Mouse (Mus musculus): ENCODE results near the gene Rad54l2. TPM values are rescaled to one million over a fixed set of nuclear protein-coding genes. Genes with fewer than 3 reads are reported as not detected.

Rad54l2 gene
- polyA plus RNA-seq, 1 experiment from 2014 or later: 6.4 TPM

GRCm38 (mm10) chr9:106738199-106738985, 50.6 kb downstream of the Rad54l2 start:
- no peaks in the 10 kb centered on the region for H3K9me3 ChIP-seq
- H3K4me3 ChIP-seq: no peak overlapping the region
- DNase-seq (ENCODE audit: low spot score): no peak
- WGBS: 99% methylated on average over 2 of the region's 2 CpGs
- no peak overlapping the region for H3K27ac ChIP-seq
- no peaks in the 10 kb centered on the region for H3K27me3 ChIP-seq (ENCODE audit: insufficient read depth, poor library complexity, severe bottlenecking)
- peaks cover 9% of the 10 kb centered on the region; the same call in 1 of the 2 replicates for H3K36me3 ChIP-seq
- no peaks in the 10 kb centered on the region for H3K4me1 ChIP-seq

GRCm38 (mm10) chr9:106733690-106734089, 55.3 kb downstream of the Rad54l2 start:
- Histone ChIP-seq H3K9me3 (no peaks in the 10 kb centered on the region), H3K4me1 (no peaks in the 10 kb centered on the region), H3K36me3 (peaks cover 7% of the 10 kb centered on the region; the same call in 1 of the 2 replicates), H3K27ac (no peak overlapping the region), H3K27me3 (ENCODE audit: insufficient read depth, poor library complexity, severe bottlenecking) (no peaks in the 10 kb centered on the region), H3K4me3 (no peak overlapping the region)
- DNase-seq (ENCODE audit: low spot score): no peak
- 80% methylated on average over 2 of the region's 2 CpGs for WGBS

- Histone ChIP-seq H3K27ac (no peak overlapping the region), H3K9me3 (no peaks in the 10 kb centered on the region), H3K27me3 (ENCODE audit: insufficient read depth, poor library complexity, severe bottlenecking) (no peaks in the 10 kb centered on the region), H3K4me1 (peaks cover 6% of the 10 kb centered on the region), H3K4me3 (no peak overlapping the region), H3K36me3 (no peaks in the 10 kb centered on the region)
- 83% methylated on average over 2 of the region's 2 CpGs for whole genome bisulfite sequencing
- DNase-seq (ENCODE audit: low spot score): no peak
These were observed 59.6 kb downstream of the Rad54l2 start for GRCm38 (mm10) chr9:106729416-106729815.

- no peaks in the 10 kb centered on the region for H3K27me3 ChIP-seq (ENCODE audit: insufficient read depth, poor library complexity, severe bottlenecking)
- WGBS: 73% methylated on average over 1 of the region's 1 CpGs
- DNase-seq (ENCODE audit: low spot score): no peak
These were observed 62.1 kb downstream of the Rad54l2 start for GRCm38 (mm10) chr9:106726891-106727290.

GRCm38 (mm10) chr9:106725435-106725834, 63.6 kb downstream of the Rad54l2 start:
- no peak for DNase-seq (ENCODE audit: low spot score)
- H3K4me1 ChIP-seq: peaks cover 6% of the 10 kb centered on the region
- H3K27me3 ChIP-seq (ENCODE audit: insufficient read depth, poor library complexity, severe bottlenecking): no peaks in the 10 kb centered on the region
- H3K36me3 ChIP-seq: peaks cover 10% of the 10 kb centered on the region
- no peaks in the 10 kb centered on the region for H3K9me3 ChIP-seq
- no peak overlapping the region for H3K27ac ChIP-seq
- H3K4me3 ChIP-seq: no peak overlapping the region
- 95% methylated on average over 2 of the region's 2 CpGs for WGBS

More at GRCm38 (mm10) chr9:106726891-106727290, 62.1 kb downstream of the Rad54l2 start:
- no peak overlapping the region for H3K27ac ChIP-seq
- H3K4me1 ChIP-seq: peaks cover 6% of the 10 kb centered on the region
- H3K4me3 ChIP-seq: no peak overlapping the region
- H3K36me3 ChIP-seq: peaks cover 9% of the 10 kb centered on the region
- no peaks in the 10 kb centered on the region for H3K9me3 ChIP-seq

GRCm38 (mm10) chr9:106724864-106725263, 64.1 kb downstream of the Rad54l2 start:
- peaks cover 15% of the 10 kb centered on the region for H3K36me3 ChIP-seq
- no peak overlapping the region for H3K4me3 ChIP-seq
- H3K9me3 ChIP-seq: no peaks in the 10 kb centered on the region
- H3K4me1 ChIP-seq: peaks cover 6% of the 10 kb centered on the region
- 91% methylated on average over 1 of the region's 1 CpGs for WGBS
- no peaks in the 10 kb centered on the region for H3K27me3 ChIP-seq (ENCODE audit: insufficient read depth, poor library complexity, severe bottlenecking)
- DNase-seq (ENCODE audit: low spot score): no peak
- no peak overlapping the region for H3K27ac ChIP-seq

GRCm38 (mm10) chr9:106716729-106717128, 72.3 kb downstream of the Rad54l2 start:
- H3K36me3 ChIP-seq: peaks cover 76% of the 10 kb centered on the region
- H3K4me1 ChIP-seq: no peaks in the 10 kb centered on the region
- H3K27me3 ChIP-seq (ENCODE audit: insufficient read depth, poor library complexity, severe bottlenecking): no peaks in the 10 kb centered on the region
- no peak for DNase-seq (ENCODE audit: low spot score)
- H3K4me3 ChIP-seq: no peak overlapping the region
- H3K27ac ChIP-seq: no peak overlapping the region
- WGBS: 91% methylated on average over 4 of the region's 4 CpGs
- H3K9me3 ChIP-seq: no peaks in the 10 kb centered on the region

- no peaks in the 10 kb centered on the region for H3K9me3 ChIP-seq
- H3K4me1 ChIP-seq: no peaks in the 10 kb centered on the region
- DNase-seq (ENCODE audit: low spot score): no peak
- WGBS: 97% methylated on average over 2 of the region's 2 CpGs
- H3K27me3 ChIP-seq (ENCODE audit: insufficient read depth, poor library complexity, severe bottlenecking): no peaks in the 10 kb centered on the region
- H3K4me3 ChIP-seq: no peak overlapping the region
- H3K36me3 ChIP-seq: peaks cover 81% of the 10 kb centered on the region
- H3K27ac ChIP-seq: no peak overlapping the region
These were observed 72.8 kb downstream of the Rad54l2 start for GRCm38 (mm10) chr9:106716232-106716631.

- 93% methylated on average over 2 of the region's 2 CpGs for WGBS
- H3K36me3 ChIP-seq: peaks cover 90% of the 10 kb centered on the region
These were observed 76.5 kb downstream of the Rad54l2 start for GRCm38 (mm10) chr9:106712470-106712869.

GRCm38 (mm10) chr9:106692973-106693481, 96.0 kb downstream of the Rad54l2 start:
- no peaks in the 10 kb centered on the region for H3K4me1 ChIP-seq
- DNase-seq (ENCODE audit: low spot score): no peak
- no peaks in the 10 kb centered on the region for H3K27me3 ChIP-seq (ENCODE audit: insufficient read depth, poor library complexity, severe bottlenecking)
- H3K9me3 ChIP-seq: no peaks in the 10 kb centered on the region
- H3K27ac ChIP-seq: no peak overlapping the region
- H3K4me3 ChIP-seq: no peak overlapping the region
- H3K36me3 ChIP-seq: peaks cover 56% of the 10 kb centered on the region
- 92% methylated on average over 11 of the region's 11 CpGs for WGBS

More at GRCm38 (mm10) chr9:106712470-106712869, 76.5 kb downstream of the Rad54l2 start:
- no peak overlapping the region for H3K4me3 ChIP-seq
- no peaks in the 10 kb centered on the region for H3K9me3 ChIP-seq
- no peaks in the 10 kb centered on the region for H3K4me1 ChIP-seq
- no peak for DNase-seq (ENCODE audit: low spot score)
- H3K27ac ChIP-seq: no peak overlapping the region
- H3K27me3 ChIP-seq (ENCODE audit: insufficient read depth, poor library complexity, severe bottlenecking): no peaks in the 10 kb centered on the region

- no peak for DNase-seq (ENCODE audit: low spot score)
- no peak overlapping the region for H3K4me3 ChIP-seq
- H3K27me3 ChIP-seq (ENCODE audit: insufficient read depth, poor library complexity, severe bottlenecking): no peaks in the 10 kb centered on the region
- H3K36me3 ChIP-seq: peaks cover 25% of the 10 kb centered on the region
- 80% methylated on average over 8 of the region's 8 CpGs for WGBS
- peaks cover 24% of the 10 kb centered on the region for H3K4me1 ChIP-seq
- no peak overlapping the region for H3K27ac ChIP-seq
- H3K9me3 ChIP-seq: no peaks in the 10 kb centered on the region
These were observed 100.2 kb downstream of the Rad54l2 start for GRCm38 (mm10) chr9:106688834-106689233.

- no peaks in the 10 kb centered on the region for H3K27me3 ChIP-seq (ENCODE audit: insufficient read depth, poor library complexity, severe bottlenecking)
- H3K4me1 ChIP-seq: peaks cover 24% of the 10 kb centered on the region
- DNase-seq (ENCODE audit: low spot score): peak; percentile 91
- no peaks in the 10 kb centered on the region for H3K9me3 ChIP-seq
- H3K36me3 ChIP-seq: peaks cover 8% of the 10 kb centered on the region
- no peak overlapping the region for H3K4me3 ChIP-seq
- no peak overlapping the region for H3K27ac ChIP-seq
- WGBS: 32% methylated on average over 8 of the region's 8 CpGs
These were observed 101.9 kb downstream of the Rad54l2 start for GRCm38 (mm10) chr9:106686983-106687650.
